Mouse (Mus musculus): ENCODE data around the gene Mroh3.

Mroh3 gene

DNA sequence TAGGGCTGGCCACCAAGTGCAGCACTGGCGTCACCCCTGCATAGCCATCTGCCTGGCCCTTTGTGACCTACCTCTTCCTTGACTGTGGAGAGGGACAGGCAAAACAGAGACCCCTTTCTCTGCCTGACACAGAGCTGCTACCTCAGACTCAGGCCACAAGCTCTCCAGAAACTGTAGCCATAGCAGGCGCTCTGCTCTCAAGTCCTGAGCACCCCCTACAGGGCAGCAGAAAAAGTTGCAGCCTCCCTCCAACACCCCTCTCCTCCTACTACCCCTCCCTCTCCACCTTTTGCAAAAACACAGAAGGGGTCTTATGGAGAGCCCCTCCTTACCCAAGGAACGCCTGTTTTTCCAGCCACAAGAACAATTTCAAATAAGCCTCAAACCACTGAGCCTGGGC, at the start of gene Mroh3:
TSS of gene Mroh3 (minus strand) at position 26 of the 400 bp plus-strand sequence.
- peak; percentile 52 for DNase-seq (ENCODE audit: low read depth, low spot score)

GRCm38 (mm10) chr1:136260635-136261238, 48.1 kb upstream of the Mroh3 start, which contains the start of gene Gpr25:
TSS of gene Gpr25 (minus strand) at chr1:136260873.
- DNase-seq (ENCODE audit: low read depth, low spot score): no peak

GRCm38 (mm10) chr1:136259893-136260634, 47.4 kb upstream of the Mroh3 start:
- DNase-seq (ENCODE audit: low read depth, low spot score): no peak

DNA sequence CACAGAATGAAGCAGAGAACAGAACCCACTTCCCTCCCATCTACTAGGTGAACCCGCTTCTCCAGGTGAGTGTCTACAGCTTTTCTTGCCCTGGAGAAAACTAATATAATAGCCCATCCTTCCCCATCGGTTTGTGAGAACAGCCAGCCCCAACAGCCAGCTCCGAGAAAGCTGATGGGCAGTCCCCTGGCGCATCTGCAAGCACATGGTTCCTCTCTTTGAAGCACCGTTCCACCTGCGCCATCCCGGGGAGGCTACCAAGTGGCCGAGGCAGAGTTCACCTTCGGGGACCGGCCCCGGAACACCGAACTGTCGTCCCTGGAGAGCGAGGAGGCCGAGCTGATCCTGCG, 46.9 kb upstream of the Mroh3 start:
- DNase-seq (ENCODE audit: low read depth, low spot score): no peak

DNA sequence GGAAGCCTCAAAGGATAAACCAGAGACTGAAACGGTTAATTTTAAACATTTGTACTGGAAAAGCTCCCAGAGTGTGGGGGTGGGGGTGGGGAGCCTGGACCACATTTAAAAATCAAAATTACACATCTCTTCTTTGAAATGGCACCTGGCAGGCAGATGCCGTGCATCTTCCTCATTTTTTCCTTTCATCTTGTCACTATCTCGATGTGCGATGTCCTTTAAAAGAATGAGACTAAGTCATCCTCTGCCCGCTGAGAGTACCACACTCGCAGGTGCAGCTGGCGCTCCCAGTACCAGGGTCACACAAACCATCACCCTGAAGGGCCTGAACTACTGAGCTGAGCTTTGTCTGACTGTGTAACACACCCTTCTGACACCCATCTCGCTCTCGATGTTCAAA, 45.9 kb upstream of the Mroh3 start:
- peak; percentile 19 for DNase-seq (ENCODE audit: low read depth, low spot score)

GRCm38 (mm10) chr1:136255657-136256056, 43.0 kb upstream of the Mroh3 start:
- DNase-seq (ENCODE audit: low read depth, low spot score): no peak

- DNase-seq (ENCODE audit: low read depth, low spot score): no peak
These were observed 42.5 kb upstream of the Mroh3 start for GRCm38 (mm10) chr1:136255174-136255573.

DNA sequence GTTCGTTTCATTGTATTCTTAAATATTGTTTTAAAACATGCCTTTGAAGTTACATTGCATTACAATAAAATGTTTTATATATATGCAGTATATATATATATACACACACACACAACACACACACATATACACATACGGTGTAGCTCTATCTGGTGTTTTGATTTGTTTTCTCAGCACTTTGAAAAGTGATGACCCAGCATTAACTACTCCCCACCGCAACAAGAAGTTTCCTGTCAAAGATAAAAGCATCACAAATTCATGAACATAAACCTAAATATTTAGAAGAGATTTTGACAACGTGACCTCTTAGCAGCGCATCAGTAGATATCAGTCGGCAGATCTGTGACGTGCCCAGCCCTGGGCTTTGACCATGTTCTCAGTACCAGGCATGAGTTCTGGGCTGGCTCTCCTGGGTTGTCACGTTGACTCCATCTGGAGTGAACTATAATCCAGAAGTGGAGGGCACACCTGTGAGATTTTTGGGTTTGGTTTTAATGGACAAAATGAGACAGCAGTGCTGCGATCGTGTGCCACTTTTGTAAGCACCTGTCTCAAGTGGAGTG, 42.0 kb upstream of the Mroh3 start:
- DNase-seq (ENCODE audit: low read depth, low spot score): no peak

DNA sequence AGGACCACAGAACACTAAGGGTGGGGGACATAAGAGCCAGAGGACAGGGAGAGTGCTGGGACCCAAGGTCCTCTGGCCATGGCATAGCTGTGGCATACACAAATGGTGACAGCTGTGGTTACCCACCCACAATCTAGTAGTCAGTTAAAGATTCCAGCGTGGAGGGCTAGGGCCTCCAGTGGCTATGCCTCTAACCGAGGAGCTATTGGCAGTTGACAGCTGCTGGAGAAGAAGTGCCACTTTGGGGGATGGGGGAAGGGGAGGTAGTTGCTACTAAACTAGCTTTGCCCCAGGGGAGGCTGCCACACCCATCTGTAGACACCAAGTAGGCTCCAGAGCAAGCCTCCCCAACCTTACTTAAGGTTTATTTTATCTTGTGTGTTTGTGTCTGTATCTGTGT, 40.8 kb upstream of the Mroh3 start:
- no peak for DNase-seq (ENCODE audit: low read depth, low spot score)

GRCm38 (mm10) chr1:136249662-136250061, 37.0 kb upstream of the Mroh3 start:
- DNase-seq (ENCODE audit: low read depth, low spot score): peak; percentile 70

DNA sequence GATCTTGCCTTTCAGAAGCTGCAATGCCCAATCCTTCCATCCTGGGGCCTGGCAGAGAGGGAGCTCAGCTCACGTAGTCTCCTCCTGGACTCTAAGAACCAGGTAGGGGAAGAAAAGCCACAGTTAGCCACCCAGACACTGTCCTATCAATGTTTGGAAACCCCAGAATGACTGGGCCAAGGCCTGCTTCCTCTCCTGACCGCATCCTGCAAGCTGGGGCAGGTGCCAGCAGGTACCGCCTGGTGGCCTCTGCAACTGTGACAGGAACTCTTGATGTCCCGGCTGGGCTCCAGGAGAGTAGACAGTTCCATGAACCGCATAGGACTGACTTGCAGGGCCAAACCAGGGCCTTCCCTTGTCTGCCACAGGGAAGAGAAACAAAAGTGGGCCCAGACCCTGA, 34.8 kb upstream of the Mroh3 start:
- no peak for DNase-seq (ENCODE audit: low read depth, low spot score)

GRCm38 (mm10) chr1:136244469-136244868, 31.8 kb upstream of the Mroh3 start:
- no peak for DNase-seq (ENCODE audit: low read depth, low spot score)

GRCm38 (mm10) chr1:136241801-136242200, 29.2 kb upstream of the Mroh3 start:
- DNase-seq (ENCODE audit: low read depth, low spot score): no peak

- DNase-seq (ENCODE audit: low read depth, low spot score): no peak
These were observed 25.9 kb upstream of the Mroh3 start for GRCm38 (mm10) chr1:136238495-136238894.

DNA sequence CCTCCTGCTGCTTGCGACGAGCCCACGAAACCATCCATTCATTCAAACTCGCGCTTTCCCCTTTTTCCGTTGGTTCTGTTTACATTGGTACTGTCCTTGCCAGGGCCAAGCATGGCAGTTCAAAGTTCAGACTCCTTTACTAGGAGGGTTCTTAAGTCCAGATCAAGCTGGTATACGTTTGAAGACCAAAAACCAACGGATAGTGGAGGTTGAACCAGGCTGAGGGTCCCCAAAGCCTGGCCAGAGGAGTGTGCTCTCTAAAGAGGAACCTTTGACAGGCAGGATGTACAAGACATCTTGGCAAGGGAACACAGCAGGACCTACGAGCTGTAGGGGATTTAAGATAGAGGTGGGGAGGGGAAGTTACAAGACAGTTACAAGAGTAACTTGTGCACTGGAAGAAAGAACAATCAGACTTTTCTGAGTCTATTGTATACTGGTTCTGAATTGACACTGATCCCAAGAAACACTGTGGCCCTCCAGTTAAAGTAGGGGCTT, 22.0 kb upstream of the Mroh3 start:
- DNase-seq (ENCODE audit: low read depth, low spot score): no peak

GRCm38 (mm10) chr1:136233892-136234594, 21.4 kb upstream of the Mroh3 start, which contains the start of gene Inava:
TSS of gene Inava (minus strand) at chr1:136234264.
- DNase-seq (ENCODE audit: low read depth, low spot score): peak; percentile 83

- DNase-seq (ENCODE audit: low read depth, low spot score): no peak
These were observed 20.6 kb upstream of the Mroh3 start for GRCm38 (mm10) chr1:136232986-136233790.

- no peak for DNase-seq (ENCODE audit: low read depth, low spot score)
These were observed 19.8 kb upstream of the Mroh3 start for GRCm38 (mm10) chr1:136232285-136232926.

- no peak for DNase-seq (ENCODE audit: low read depth, low spot score)
These were observed 19.0 kb upstream of the Mroh3 start for GRCm38 (mm10) chr1:136231596-136231995.

GRCm38 (mm10) chr1:136230201-136230600, 17.6 kb upstream of the Mroh3 start:
- DNase-seq (ENCODE audit: low read depth, low spot score): no peak

GRCm38 (mm10) chr1:136229040-136229373, 16.4 kb upstream of the Mroh3 start:
- DNase-seq (ENCODE audit: low read depth, low spot score): no peak

Measured in A20 (cell line).